Mouse (Mus musculus) small intestine, adult 2 months (tissue): ENCODE data around the gene Adamts8.

Source experiments
- CTCF ChIP-seq: fragments of 200-500 bp; IDR thresholded peaks from 2 replicates; pipeline ENCODE4 v1.5.1; 2012; ENCODE audit warnings: low read depth, mild to moderate bottlenecking, control low read depth, inconsistent platforms, low read length, moderate library complexity, mixed read lengths; ENCODE audit not compliant: insufficient replicate concordance, insufficient read length; ENCODE audit errors: extremely low read depth
- POLR2A ChIP-seq: fragments of 200-500 bp; IDR thresholded peaks from 2 replicates; pipeline ENCODE4 v1.6.1; 2012; ENCODE audit warnings: low read depth, mild to moderate bottlenecking, control low read depth, inconsistent platforms, low read length, moderate library complexity

DNA sequence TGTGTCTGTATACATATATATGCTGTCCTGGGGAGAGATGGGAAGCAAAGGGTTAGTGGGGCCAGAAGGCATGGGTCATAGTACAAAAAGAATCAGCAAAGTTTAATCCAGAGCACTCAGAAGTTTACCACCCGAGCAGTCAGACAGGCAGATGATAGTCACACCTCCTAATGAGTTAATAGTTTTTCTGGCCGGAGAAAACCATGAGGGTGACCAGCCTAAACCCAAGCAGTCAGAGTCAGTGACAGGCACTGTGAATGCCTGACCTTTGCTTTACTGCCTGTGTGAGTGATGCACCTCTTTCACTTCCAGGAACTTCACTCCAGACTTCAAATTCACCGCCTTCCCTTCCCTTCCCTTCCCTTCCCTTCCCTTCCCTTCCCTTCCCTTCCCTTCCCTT is 28.9 kb upstream of the Adamts8 start:
- no peak for TF ChIP-seq POLR2A
- no peak for TF ChIP-seq CTCF
